Mouse (Mus musculus): ENCODE measurements around the gene A330070K13Rik. TPM values are rescaled to one million over a fixed set of nuclear protein-coding genes. Genes with fewer than 3 reads are reported as not detected.
A peak's percentile ranks its signal among the peaks of the same experiment; 100 is the strongest.

Gene A330070K13Rik
- 1 to 10 TPM; 1.4 to 3.8 TPM for total RNA-seq (2021)
- long read RNA-seq, partial matches to known transcripts, result 0 of 1 reads
- long read RNA-seq, other reads (novel, unspliced or antisense), result 1 of 1 reads

DNA sequence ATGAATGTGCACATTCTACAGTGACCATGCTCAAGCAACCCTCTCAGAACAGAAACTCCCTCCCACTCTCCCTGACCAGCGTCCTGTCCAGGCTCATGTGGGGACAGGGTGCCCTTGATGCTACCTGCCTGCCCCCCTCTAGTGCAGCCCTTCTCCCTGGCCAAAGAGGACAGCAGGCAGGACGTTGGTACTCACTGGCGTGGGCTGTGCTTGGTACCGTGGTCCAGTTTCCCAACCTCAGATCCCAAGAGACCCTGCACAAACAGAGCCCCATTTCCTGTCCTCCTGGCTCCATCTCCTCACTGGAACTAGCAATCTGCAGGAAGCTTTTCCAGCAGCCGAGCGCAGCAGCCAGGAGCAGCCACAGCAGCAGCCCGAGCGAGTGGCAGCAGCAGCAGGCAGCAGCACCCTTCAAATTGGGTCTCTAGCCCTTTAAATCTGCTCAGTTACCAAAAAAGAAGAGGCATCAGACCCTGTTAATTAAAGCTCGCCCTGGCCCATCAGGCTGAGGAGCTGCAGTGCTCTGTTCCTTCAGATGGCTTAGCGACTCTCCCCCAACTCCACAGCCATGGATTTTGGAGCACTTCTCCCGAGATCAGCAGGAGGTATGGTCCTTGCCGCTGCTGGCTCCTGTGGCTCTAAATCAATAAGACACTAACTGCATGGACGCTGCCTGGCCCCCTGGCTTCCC lies at the start of gene A330070K13Rik:
TSS of gene A330070K13Rik (minus strand) at position 410 of the 691 bp plus-strand sequence.
- peak; percentile 12 to 16 for DNase-seq (ENCODE audit: low spot score in 2 of 2)

DNA sequence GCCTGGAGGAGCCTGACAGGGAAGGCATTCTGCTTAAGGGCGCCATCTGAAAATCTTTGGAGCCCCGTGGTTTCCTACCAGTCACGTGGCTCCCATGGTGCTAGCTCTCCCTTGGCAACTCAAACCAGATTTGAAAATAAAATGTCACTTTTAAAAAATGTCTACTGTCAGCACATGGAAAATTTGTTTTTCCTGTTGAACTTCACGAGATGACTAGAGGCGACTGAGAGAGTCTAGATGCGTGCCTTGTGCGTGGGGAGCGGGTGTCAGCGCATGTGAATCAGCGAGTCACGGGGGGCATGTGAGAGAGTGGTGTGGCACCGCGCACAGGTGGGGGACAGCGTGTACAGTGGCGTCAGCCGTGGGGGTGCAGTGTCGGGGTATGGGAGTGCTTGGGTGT lies 27.1 kb upstream of the A330070K13Rik start:
- peak; percentile 17 to 22 for DNase-seq (ENCODE audit: low spot score in 2 of 2)

DNA sequence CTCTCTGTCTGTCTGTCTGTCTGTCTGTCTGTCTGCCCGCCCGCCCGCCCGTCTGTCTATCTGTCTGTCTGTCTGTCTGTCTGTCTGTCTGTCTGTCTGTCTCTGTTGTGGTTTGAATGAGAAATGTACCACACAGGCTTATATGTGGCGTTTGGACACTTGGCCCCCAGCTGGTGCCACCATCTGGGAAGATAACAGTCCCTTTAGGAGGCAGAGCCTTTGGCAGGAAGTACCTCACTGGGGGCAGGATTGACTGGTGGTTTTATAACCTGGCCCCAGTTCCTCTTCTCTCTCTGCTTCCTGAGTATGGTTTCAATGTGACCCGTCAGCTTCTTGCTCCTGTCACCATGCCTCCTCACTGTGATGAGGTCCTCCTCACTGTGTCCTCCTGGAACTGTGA lies 25.3 kb upstream of the A330070K13Rik start:
- DNase-seq (ENCODE audit: low spot score in 2 of 2), result no peak

DNA sequence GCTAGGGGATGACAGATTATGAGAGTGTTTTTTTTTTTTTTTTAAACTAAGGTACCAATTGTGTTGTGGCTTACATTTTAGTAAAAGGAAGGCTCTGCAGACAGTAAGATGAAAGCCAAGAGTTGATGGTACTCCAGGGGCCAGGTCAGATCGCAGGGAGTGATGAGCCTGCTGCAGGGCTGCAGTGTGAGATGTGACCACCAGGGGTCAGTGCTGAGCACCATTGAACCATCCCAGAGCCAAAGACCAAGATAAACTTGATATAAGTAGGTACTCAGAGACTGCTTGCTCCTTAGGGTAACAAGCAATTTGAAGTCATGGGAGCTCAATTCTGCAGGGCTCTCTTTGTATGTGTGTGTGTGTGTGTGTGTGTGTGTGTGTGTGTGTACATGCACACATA lies 20.8 kb upstream of the A330070K13Rik start:
- peak in 1 of 2 experiments; percentile 73 for DNase-seq (ENCODE audit: low spot score in 2 of 2)

DNA sequence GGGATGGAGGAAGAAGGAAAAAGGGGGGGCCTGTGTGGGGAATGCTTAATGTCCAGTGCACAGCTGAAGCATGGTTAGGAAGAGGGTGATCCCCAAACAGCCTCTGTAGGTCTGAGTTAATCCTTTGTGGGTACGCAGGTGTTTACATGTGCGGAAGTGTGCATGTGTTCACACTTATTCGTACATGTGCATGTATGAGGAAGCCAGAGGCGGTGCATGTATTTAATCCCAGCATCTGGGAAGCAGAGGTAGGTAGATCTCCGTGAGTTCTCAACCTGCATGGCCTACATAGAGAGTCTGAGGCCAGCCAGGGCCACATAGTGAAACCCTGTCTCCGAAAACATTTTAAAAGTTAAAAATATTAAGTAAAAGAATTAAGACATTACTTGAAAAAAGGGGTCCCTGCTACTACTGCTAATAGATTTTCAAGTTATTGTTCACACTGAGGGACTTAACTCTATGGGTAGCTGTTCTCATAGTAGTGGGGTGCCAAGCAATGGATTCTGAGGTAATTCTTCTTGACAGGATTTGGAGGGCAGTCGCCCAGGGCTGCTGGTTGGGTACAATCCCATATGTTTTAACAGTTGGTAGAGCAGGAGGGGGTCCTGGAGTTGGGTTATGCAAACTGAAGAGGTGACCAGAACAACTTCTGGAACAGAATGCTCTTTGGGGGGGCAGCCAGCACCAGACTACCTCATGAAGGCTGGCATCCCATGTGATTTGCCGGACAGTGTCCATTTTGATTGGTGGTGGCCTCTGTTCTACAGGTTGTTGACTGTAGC lies 15.9 kb upstream of the A330070K13Rik start:
- no peak for DNase-seq (ENCODE audit: low spot score in 2 of 2)

DNA sequence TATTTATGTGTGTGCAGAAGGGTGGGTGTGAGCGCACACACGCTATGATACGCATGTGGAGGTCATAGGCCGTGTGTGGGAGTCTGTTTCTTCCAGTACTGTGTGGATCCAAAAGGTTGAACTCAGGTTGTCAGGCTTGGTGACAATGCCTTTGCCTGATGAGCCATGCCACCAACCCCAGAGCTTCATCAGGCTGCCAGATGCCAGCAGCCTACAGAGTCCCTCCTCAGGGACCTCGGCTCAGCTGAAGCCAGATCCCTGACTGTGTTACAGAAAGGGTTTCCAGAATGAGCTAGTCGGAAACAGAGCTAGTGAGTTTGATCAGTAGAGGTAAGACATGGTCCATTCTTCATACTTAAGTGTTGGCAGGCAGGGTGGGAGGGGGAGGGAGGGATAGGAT lies 10.7 kb upstream of the A330070K13Rik start:
- DNase-seq (ENCODE audit: low spot score in 2 of 2), result no peak

DNA sequence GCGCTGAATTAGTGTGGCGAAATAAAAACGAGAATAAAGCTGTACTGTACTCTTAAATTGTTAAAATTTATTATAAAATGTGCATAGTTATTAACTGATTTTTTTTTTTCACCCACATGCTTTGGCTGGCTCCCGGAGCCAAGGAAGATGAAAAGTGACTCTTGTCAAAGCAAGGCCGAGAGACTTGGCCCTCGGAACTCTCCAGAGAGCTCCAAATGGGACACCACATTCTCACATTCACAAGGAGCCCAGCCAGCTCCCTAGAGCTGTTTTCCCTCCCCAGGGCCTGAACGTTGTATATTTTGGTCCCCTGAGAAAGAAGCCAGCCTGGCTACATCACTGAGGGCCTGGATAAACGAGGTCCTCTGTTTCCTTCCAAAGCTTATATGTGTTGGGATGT lies 10.0 kb upstream of the A330070K13Rik start:
- no peak for DNase-seq (ENCODE audit: low spot score in 2 of 2)

DNA sequence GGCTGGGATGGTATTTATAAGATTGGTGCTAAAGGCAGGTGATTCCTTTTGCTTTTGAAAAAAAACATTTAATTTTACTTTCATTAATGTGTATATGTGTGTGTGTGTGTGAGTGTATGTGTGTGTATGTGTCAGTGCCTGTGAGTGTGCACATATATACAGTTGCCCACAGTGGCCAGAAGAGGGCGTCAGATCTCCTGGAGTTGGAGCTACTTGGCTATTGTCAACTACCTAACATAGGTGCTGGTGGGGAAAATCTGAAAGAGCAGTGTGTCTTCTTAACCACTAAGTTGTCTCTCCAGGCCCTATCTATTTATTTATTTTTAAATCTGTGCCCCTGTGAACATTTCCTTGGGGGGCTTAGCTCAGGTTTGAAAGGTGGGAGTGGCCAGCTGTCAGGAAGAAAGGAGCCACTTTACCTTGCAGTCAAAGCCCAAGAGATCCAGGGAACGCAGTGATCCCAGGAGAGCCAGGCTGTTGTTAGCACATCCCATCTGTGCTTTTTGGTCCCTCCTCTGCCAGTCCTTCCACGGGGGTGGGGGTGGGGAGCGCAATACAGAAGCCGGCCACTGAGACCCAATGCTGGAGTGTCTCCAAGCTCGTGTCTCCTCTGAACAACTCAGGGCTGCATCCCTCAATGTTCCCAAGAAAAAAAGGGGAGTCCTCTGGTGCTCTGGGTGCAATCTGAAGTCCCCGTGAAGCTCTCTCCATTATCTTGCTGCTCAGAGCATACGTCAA lies 9.4 kb upstream of the A330070K13Rik start:
- peak in 1 of 2 experiments; percentile 24 for DNase-seq (ENCODE audit: low spot score in 2 of 2)

DNA sequence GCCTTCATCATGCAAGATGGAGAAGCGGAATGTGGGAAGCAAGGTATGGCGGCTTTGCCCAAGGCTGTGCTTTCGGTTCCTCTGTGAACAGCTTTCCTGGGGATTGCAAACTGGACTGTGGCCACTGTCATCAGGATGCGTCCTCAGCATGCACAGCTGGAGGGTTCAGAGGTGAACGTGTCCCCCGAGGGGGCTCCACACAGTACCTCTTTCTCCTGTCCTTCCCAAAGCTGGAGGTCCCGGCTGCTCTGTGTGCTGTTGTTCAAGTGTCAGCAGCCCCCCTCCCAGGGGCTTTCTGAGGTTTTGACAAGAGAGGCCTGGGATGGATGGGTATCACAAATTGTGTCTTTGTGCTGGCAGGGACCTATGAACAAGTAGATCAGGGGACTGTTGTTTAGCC lies 2.0 kb upstream of the A330070K13Rik start:
- no peak for DNase-seq (ENCODE audit: low spot score in 2 of 2)

DNA sequence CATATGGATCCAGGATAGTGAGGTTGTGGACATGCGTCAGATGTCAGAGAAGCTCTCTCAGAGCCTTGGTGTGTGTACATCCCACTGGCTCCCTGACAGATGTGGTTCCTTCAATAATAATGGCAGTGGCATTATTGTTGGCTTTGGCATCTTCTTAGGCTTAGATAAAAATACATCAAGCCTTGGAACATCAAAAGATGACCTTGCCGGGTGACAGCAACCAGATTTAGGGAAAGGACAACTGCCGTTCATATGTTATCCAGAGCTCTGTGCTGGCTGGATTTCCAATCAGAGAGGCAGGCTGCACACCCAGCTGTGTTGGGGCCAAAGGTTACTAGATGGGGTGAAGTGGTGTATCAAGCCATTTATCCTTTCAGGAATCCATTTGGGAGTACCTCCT lies 9.0 kb downstream of the A330070K13Rik start:
- no peak for DNase-seq (ENCODE audit: low spot score in 2 of 2)

DNA sequence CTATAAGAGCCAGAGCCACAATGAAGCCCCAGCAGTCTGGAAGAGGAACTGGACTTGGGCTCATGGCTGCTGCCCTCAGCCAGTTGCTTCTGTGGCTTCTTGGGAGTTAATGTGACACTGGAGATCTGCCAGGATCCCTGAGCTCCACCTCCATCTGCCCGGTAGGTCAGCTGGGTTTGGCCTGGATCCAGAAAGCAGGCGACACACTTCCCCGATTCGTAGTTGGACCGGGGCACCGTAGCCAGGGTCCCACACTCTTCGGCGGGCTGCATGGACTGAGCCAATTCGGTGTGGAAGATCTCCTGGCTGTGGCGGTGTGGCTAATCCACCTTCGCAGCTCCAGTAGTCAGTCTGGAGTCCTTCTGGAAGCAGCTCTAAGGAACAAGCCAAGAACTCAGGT lies 15.2 kb downstream of the A330070K13Rik start, which contains the start of gene Caln1:
TSS of gene Caln1 (plus strand) at position 219 of the 400 bp plus-strand sequence.
- DNase-seq (ENCODE audit: low spot score in 2 of 2), result no peak

DNA sequence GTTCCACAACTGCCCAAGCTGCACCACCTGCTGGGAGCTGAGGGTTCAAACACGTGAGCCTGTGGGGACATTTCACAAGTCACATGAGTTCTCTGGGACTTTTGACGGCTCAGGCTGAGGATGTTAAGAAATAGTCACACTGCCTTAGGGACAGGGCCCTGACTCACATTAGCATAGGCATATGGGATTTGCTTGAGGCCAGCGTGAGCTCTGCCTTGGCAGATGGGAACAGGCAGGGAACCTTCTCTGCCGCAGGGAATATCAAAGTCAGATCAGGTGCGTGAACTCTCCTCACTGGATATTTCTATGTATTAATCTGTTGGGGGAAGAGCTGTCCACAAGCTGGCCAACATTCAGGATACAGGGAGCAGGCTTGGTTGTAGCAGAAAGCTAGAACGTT lies 16.2 kb downstream of the A330070K13Rik start:
- no peak for DNase-seq (ENCODE audit: low spot score in 2 of 2)

DNA sequence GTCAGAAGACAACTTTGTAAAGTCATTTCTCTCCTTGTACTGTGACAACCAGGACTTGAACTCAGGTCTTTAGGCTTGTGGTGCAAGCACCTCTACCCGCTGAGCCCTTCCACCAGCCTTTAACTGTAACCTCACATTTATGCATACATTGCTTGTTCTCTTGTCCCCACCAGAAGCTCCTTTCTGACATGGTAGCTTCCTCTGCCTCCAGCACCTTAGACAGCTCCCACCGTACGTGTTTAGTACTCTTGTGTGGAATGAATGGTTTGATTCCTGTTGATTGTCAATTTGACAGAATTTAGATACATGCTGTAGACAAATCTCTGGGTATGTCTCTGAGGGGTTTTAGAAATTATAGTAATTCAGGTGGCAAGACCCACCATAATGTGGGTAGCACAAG lies 20.7 kb downstream of the A330070K13Rik start:
- DNase-seq (ENCODE audit: low spot score in 2 of 2), result no peak

DNA sequence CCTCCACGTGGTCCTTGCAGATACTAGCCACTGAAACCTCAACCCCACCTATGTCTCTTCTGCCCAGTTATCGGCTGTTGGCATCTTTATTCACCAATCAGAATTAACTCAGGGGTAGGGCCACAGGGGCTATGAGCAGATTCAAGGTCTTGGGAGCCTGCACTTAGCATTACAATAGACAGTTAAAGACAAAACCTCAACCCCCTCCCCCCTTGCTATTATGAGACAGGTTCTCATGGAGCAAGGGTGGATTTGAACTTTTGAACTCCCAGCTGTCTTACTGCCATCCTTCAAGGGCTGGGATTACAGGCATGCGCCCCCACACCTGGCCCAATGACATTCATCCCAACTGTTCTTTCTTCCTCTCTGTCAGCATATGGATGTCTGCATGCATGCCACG lies 21.3 kb downstream of the A330070K13Rik start:
- no peak for DNase-seq (ENCODE audit: low spot score in 2 of 2)

DNA sequence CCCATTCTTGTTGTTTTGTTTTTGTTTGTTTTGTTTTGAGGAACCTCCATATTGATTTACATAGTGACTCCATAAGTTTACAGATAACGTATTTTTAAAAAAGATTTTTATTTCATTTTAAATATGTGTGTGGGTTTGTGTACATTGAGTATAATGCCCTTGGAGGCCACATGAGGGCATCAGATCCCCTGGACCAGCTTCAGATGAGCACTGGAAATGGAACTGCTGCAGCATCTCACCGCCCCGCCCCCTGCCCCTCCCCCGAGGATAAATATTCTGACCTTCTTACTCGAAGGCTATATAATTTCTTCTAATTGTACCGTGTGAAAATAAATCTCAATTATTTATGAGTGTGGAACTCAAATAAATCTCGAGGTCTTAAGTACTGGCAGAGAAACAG lies 29.2 kb downstream of the A330070K13Rik start:
- DNase-seq (ENCODE audit: low spot score in 2 of 2), result no peak

DNA sequence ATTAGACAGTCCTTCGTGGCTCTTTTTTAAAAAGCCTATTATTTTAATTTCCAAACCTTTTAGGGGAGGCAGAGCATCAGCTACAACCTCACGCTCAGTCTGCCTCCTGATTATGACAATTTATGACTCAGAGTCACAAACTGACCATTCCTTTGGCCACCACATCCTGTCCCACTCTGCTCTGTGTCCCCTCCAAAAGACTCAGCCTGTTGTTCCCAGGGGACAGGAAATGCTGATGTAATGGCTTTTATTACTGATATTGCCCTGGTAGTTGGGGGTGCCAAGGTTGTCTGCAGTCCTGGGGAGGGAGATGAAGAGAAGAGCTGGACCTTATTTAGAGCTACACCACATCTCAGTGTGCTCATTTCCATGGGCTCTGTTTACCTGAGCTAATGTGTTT lies 38.6 kb downstream of the A330070K13Rik start:
- DNase-seq (ENCODE audit: low spot score in 2 of 2), result no peak

DNA sequence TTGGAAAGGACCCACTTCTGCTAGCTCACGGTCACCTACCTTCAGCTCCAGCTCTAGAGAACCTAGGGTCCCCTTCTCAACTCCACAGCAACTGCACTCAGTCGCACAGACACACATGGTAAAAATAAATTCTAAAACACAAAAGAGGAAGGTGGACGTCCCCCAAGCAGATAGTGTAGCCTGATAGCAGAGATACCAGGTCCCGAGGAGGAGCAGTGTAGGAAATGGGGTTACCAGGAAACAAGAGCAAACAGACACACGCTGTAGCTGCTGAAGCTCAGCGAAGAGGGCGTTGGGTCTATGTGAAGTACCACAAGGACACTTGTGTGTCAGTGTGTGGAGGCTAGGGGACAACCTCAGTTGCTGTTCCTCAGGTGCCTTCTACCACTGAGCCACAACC lies 39.4 kb downstream of the A330070K13Rik start:
- DNase-seq (ENCODE audit: low spot score in 2 of 2), result no peak

DNA sequence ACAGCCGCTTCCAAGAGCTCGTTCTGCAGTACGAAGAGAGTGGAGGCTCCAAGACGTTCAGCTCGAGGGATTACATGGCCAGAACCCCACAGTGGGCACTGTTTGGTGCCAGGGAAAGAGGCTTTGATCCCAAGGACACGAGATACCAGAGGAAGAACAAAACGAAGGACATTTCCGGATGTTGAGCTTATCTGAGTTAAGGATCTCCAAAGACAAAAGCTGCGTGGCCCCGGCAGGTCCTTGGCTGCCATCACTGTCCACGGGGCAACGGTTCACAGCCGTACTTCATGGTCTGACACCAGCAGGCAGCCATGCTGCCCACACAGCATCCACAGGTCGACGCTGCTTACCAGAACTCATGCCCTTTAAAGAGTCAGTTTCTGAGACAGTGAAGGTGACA lies 43.8 kb downstream of the A330070K13Rik start:
- no peak for DNase-seq (ENCODE audit: low spot score in 2 of 2)

DNA sequence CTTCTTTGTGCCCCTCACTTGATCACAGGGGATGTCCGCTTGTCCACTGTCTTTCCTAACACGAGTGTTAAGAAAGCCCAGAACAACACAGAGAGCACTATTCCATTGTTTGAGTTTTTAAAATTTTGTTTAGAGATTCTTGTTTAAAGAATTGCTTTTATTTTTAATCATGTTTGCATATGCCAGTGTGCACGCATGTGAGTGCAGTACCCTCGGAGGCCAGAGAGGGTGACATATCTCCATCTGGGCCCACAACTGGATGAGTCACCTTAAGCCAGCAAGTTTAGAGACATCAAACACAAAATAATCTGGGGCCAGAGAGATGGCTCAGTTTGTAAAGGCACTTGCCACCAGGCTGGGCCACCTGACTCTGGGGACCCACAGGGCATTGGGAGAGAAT lies 49.0 kb downstream of the A330070K13Rik start:
- no peak for DNase-seq (ENCODE audit: low spot score in 2 of 2)

DNA sequence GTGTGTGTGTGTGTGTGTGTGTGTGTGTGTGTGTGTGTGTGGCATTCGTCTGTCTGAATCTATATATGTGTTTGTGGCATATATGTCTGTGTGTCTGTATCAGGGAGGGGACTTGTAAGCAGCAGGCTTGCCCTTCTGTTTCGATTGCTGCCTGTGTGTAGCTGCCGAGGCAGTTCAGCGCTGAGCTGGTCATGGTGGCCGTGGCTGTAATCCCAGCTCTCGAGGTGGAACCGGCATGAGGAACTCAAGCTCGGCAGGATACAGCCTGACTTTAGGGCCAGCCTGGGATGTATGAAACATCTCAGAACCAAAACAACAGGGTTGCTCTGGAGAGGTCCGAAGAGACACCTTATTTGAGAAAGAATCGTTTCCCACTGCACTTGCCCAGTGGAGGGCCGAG lies 50.5 kb downstream of the A330070K13Rik start:
- DNase-seq (ENCODE audit: low spot score in 2 of 2), result no peak

DNA sequence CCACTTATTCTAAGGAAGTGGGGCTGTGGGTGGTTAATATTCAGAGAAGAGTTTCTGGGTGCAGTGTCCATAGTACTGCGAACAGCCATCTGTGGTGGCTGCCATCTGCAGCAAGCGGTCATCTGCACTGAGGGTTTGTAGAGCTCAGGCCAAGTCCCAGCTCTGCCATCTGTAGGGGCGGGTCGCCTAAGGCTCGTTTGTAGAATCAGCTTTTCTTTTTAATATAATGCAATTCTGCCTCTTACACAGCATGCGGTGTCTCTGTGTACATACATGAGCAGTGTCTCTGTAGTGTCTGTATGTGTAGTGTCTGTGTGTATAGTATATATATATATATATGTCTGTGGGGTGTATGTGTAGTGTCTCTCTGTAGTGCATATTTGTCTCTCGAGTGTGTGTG lies 50.9 kb downstream of the A330070K13Rik start:
- no peak for DNase-seq (ENCODE audit: low spot score in 2 of 2)

DNA sequence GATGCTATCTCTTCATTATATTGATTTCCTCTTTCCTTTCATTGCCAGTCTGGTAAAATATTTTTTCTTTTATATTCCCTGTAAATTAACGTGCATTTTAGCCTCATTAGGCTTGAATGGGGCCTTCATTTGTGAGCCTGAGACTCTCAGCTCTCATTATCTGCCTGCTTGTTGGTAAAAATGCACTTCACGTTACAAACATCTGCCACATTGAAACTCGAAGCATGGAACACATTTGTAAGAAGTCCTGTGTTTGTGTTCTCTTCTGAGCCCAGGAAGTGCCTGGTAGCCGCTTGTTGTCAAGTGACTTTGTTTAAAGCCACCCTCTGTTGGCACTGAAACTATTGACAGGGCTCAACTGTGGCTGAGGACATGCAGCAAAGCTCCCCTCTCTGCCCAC lies 53.2 kb downstream of the A330070K13Rik start:
- DNase-seq (ENCODE audit: low spot score in 2 of 2), result peak in 1 of 2 experiments; percentile 13

Data from layer of hippocampus, adult 18-20 months (tissue).